Mouse (Mus musculus) liver, embryonic 12.5 days (tissue): ENCODE measurements at regions not wholly inside any gene's neighbourhood (a gene's known extent, or its start where the extent isn't known, plus 50 kb on each side); places are given as distances from the start of the nearest gene placed in this dataset.

Source experiments
- ATAC-seq: fragments of 200-750 bp; cut with Nextera tagmentation; 2 replicates; pipeline ENCODE4 v1.8.0; 2017; ENCODE audit warnings: moderate number of reproducible peaks, mild to moderate bottlenecking, moderate library complexity
- H3K27ac ChIP-seq: fragments of 300-500 bp; sonication (generic); 2 replicates; pipeline ENCODE4 v1.5.1; 2016; ENCODE audit warnings: mild to moderate bottlenecking
- H3K27me3 ChIP-seq: fragments of 300-500 bp; sonication (generic); replicated peaks from 2 replicates; pipeline ENCODE4 v1.6.1; 2016; ENCODE audit warnings: mild to moderate bottlenecking, moderate library complexity
- H3K36me3 ChIP-seq: fragments of 300-500 bp; sonication (generic); 2 replicates; pipeline ENCODE4 v1.6.1; 2016; ENCODE audit warnings: mild to moderate bottlenecking, moderate library complexity
- H3K4me1 ChIP-seq: fragments of 300-500 bp; sonication (generic); 2 replicates; pipeline ENCODE4 v1.6.1; 2016
- H3K4me2 ChIP-seq: fragments of 300-500 bp; sonication (generic); 2 replicates; pipeline ENCODE4 v1.6.1; 2016; ENCODE audit warnings: mild to moderate bottlenecking, moderate library complexity
- H3K4me3 ChIP-seq: fragments of 300-500 bp; sonication (generic); 2 replicates; pipeline ENCODE4 v1.5.1; 2016; ENCODE audit warnings: mild to moderate bottlenecking, moderate library complexity
- H3K9ac ChIP-seq: fragments of 300-500 bp; sonication (generic); 2 replicates; pipeline ENCODE4 v1.6.1; 2016; ENCODE audit warnings: mild to moderate bottlenecking, moderate library complexity
- H3K9me3 ChIP-seq: fragments of 300-500 bp; sonication (generic); replicated peaks from 2 replicates; pipeline ENCODE4 v1.6.1; 2016; ENCODE audit warnings: mild to moderate bottlenecking, moderate library complexity
- WGBS: fragments of 180-500 bp; shearing (Covaris S2); methylation state at CpG from one replicate; pipeline ENCODE4 v1.1.7; 2016; ENCODE audit not compliant: insufficient replicate concordance; 5-methylcytosine and 5-hydroxymethylcytosine counted together

DNA sequence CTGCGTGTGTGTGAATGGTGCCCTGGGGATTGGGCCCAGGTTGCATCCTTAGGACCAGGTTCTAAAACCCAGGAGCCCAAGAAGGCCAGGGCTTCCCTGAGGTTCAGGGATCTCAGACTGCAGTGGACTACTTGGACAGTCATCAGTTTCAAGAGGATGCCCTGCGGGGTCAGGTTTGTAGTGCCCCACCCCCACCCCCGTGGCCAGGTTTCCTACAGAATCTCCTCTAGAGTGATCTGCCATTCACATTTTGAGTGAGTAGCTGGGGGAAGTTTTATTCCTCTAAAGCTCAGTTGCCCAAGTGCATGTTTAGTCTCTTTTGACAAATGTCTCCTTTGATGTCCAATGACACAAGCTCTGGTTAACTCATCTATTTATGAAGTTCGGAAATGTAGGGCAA is 193.5 kb upstream of the Bmper start:
- Histone ChIP-seq H3K4me1 (no peaks in the 10 kb centered on the region), H3K36me3 (no peaks in the 10 kb centered on the region), H3K4me3 (no peak overlapping the region), H3K9me3 (no peaks in the 10 kb centered on the region), H3K27ac (no peak overlapping the region), H3K9ac (no peak overlapping the region), H3K27me3 (no peaks in the 10 kb centered on the region), H3K4me2 (no peak overlapping the region)
- ATAC-seq = no peak
- 63% methylated on average over 4 of the region's 4 CpGs for WGBS

DNA sequence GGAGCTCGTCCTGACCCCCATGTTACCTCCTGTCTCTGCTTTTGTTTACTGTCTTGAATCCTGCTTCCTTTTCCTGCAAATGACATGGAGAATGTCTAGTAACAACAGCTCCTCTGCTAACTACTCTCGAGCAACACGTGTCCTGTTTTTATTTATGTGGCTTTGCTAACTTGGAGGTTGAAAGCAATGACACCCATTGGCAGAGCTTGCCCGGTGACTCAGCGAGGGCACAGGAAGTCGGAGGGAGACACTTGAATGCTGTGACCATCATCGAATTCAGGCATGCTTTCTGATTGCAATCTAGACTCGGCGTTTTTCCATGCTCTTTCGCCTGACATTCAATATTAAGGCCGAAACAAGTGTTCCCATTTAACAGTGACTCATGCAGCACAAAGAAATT is 192.7 kb upstream of the Bmper start:
- Histone ChIP-seq H3K4me3 (no peak overlapping the region), H3K27ac (no peak overlapping the region), H3K9me3 (no peaks in the 10 kb centered on the region), H3K27me3 (peaks cover 2% of the 10 kb centered on the region; the same call in 1 of the 2 replicates), H3K4me1 (no peaks in the 10 kb centered on the region), H3K9ac (no peak overlapping the region), H3K4me2 (no peak overlapping the region), H3K36me3 (no peaks in the 10 kb centered on the region)
- no peak for ATAC-seq
- WGBS = 29% methylated on average over 11 of the region's 11 CpGs

DNA sequence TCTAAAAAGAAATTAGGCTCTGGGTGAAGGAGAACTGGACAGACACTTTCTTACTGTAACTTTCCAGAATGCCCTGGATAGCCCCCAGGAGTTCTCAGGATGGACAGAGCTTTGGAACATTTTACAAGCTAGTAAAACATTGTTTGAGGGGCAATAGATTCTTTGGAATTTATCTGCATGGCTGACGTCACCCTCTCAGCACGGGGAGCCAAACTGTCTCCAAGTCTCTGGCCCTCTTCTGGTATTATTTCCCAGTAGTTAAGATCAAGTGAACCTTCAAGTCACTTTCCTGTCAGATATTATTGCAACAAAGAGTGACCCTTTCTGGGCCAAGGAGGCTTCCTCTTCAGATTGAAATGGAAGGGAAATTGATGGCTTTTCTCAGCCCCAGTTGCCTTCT is 192.3 kb upstream of the Bmper start:
- no peak overlapping the region for H3K9ac ChIP-seq
- no peaks in the 10 kb centered on the region for H3K36me3 ChIP-seq
- H3K27ac ChIP-seq = no peak overlapping the region
- H3K4me1 ChIP-seq = no peaks in the 10 kb centered on the region
- no peaks in the 10 kb centered on the region for H3K9me3 ChIP-seq
- H3K4me2 ChIP-seq = no peak overlapping the region
- 27% methylated on average over 2 of the region's 2 CpGs for WGBS
- H3K4me3 ChIP-seq = no peak overlapping the region
- ATAC-seq = no peak
- peaks cover 6% of the 10 kb centered on the region for H3K27me3 ChIP-seq

DNA sequence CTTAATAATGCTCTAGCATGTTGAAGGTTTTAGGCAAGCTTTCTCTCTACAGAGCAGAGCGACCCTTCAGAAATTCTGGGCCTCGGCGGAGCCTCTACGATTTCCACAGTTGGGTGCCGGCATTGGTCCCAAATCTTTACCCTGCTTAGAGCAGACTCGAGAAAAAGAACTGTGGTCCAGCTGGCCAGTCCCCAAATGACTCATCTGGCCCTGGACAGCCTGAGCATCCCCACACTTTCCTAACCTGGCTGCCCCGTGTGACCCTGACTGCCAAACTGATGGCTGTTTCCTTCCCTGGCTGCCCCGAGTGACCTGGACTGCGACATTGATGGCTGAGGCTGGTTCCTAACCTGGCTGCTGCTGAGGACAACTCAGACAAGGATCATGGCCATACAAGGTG is 191.0 kb upstream of the Bmper start:
- 72% methylated on average over 9 of the region's 9 CpGs for WGBS
- H3K36me3 ChIP-seq = no peaks in the 10 kb centered on the region
- H3K27ac ChIP-seq = no peak overlapping the region
- H3K9me3 ChIP-seq = no peaks in the 10 kb centered on the region
- no peak overlapping the region for H3K4me3 ChIP-seq
- no peak overlapping the region for H3K9ac ChIP-seq
- H3K4me2 ChIP-seq = no peak overlapping the region
- no peaks in the 10 kb centered on the region for H3K4me1 ChIP-seq
- ATAC-seq = no peak
- H3K27me3 ChIP-seq = peaks cover 18% of the 10 kb centered on the region

DNA sequence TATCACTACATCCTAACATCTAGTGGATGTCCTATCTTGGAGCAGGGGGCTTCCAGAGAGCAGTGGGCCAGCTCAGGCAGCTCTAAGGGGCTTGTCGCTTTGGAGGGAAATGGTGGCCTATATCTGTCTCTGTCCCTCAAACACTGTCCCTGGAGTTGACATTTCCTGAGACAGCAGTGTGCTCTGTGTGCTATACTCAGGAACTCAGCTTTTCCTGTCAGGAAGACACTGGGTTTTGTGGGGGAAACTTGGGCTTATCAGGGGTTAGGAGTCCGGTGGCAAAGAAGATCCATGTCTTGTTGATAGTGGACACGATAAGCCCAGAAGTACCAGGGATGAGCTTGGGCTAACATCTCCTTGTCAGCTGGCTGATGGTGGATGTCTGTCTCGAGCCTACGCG is 187.6 kb upstream of the Bmper start:
- no peaks in the 10 kb centered on the region for H3K4me1 ChIP-seq
- H3K27ac ChIP-seq = no peak overlapping the region
- H3K36me3 ChIP-seq = no peaks in the 10 kb centered on the region
- H3K9ac ChIP-seq = no peak overlapping the region
- no peaks in the 10 kb centered on the region for H3K9me3 ChIP-seq
- H3K4me3 ChIP-seq = no peak overlapping the region
- no peak overlapping the region for H3K4me2 ChIP-seq
- WGBS = 6% methylated on average over 6 of the region's 6 CpGs
- ATAC-seq = no peak
- H3K27me3 ChIP-seq = peaks cover 28% of the 10 kb centered on the region

DNA sequence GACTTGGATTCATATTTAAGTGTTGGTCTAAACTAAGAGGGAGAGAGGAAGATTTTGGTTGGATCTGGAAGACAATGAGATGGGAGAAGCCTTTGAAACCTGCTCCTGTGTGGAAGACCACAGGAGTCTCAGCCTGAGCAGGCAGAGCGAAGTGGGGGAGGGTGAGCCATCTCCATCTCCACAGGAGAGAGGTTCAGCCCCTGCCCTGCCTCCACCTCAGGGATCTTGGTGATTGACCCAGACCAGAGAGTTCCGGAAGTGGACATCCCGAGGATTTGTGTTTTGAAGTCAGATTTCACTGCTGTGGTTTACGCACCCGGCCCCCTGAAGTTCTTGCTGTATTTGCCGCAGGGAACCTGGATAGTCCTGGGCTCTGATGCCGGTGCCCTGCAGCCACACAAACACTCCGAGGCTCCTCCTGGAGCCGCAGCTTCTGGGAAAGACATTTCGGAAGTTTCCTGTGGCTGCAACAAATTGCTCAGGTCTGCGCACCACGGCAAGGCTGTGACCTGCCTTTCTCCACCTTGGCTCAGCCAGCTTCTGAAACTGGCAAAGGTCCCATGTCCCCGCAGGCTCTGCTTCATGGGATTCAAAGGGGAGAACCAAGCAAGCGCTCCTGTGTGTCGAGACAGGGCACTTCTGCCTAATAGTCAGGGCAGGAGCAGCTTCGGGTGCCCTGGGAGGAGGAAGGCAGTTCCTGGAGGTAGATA is 186.8 kb upstream of the Bmper start:
- H3K9me3 ChIP-seq = no peaks in the 10 kb centered on the region
- no peak for ATAC-seq
- H3K4me3 ChIP-seq = no peak overlapping the region
- no peak overlapping the region for H3K9ac ChIP-seq
- H3K27ac ChIP-seq = no peak overlapping the region
- no peaks in the 10 kb centered on the region for H3K36me3 ChIP-seq
- 2% methylated on average over 16 of the region's 16 CpGs for WGBS
- no peaks in the 10 kb centered on the region for H3K4me1 ChIP-seq
- peak overlapping the region; percentile 31 for H3K4me2 ChIP-seq
- H3K27me3 ChIP-seq = peaks cover 28% of the 10 kb centered on the region

DNA sequence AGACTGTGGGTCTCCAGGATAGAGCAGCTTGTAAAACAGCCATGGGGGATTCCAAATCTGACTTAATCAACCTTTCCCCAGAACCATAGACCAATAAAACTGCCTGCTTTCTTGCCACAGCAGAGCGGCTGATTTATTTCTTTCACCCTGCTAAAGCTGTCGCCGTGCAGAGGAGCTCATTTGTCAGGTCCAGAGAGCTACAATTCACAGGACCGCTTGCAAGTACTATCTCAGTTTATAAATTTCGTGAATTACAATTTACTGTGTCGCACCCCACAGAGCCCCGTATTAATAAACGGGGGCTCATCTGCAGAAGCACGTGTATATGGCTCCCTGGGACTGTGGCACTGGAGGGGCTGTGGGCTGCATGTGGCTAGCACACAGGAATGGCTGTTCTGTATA is 185.4 kb upstream of the Bmper start:
- Histone ChIP-seq H3K4me2 (no peak overlapping the region), H3K36me3 (no peaks in the 10 kb centered on the region), H3K4me3 (no peak overlapping the region), H3K4me1 (no peaks in the 10 kb centered on the region), H3K27me3 (peaks cover 28% of the 10 kb centered on the region), H3K9ac (no peak overlapping the region), H3K9me3 (no peaks in the 10 kb centered on the region), H3K27ac (no peak overlapping the region)
- 57% methylated on average over 9 of the region's 9 CpGs for WGBS
- no peak for ATAC-seq

DNA sequence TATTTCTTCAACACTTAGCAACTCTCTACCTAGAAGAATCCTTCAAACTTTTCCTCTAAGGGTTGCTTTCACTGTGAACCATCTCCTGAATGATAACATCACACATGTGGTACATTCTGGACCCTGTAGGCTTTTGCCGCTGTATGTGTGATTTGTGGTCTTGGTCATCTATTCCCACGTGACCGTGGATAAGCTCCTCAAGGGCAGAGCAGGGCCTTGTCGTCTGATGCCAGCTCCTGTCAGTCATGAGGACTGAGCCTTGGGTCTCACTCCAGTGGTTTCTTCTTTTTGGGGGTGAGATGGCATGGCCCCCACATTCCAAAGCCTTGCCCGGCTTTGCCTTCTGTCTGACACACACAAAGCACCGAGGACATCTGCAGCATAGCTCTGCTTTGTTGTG is 183.3 kb upstream of the Bmper start:
- peaks cover 28% of the 10 kb centered on the region for H3K27me3 ChIP-seq
- ATAC-seq = no peak
- H3K4me2 ChIP-seq = no peak overlapping the region
- no peaks in the 10 kb centered on the region for H3K36me3 ChIP-seq
- H3K9me3 ChIP-seq = no peaks in the 10 kb centered on the region
- 61% methylated on average over 6 of the region's 6 CpGs for WGBS
- H3K27ac ChIP-seq = no peak overlapping the region
- H3K4me1 ChIP-seq = no peaks in the 10 kb centered on the region
- H3K4me3 ChIP-seq = no peak overlapping the region
- no peak overlapping the region for H3K9ac ChIP-seq

DNA sequence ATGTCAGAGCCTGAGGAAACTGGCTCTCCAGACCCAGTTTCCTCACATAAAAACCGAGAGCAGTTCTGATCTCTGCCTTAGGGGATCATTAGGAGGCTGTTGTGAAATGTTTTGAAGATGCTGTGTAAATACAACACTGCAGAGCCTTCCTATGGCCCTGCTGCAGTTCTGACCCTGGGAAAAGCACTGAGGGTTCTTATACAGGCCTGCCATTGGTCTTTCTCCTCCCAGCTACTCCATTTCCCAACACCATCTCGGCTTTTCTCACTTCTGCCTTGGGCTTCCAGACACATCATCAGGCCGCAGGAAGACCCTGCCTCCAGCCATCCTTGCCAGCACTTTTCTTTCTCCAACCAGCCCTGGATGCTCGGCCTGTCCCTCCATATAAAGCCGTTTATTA is 181.9 kb upstream of the Bmper start:
- 46% methylated on average over 5 of the region's 5 CpGs for WGBS
- ATAC-seq = no peak
- no peak overlapping the region for H3K27ac ChIP-seq
- H3K27me3 ChIP-seq = peaks cover 17% of the 10 kb centered on the region
- no peak overlapping the region for H3K9ac ChIP-seq
- H3K4me3 ChIP-seq = no peak overlapping the region
- H3K4me1 ChIP-seq = no peaks in the 10 kb centered on the region
- H3K9me3 ChIP-seq = no peaks in the 10 kb centered on the region
- H3K4me2 ChIP-seq = no peak overlapping the region
- H3K36me3 ChIP-seq = no peaks in the 10 kb centered on the region

DNA sequence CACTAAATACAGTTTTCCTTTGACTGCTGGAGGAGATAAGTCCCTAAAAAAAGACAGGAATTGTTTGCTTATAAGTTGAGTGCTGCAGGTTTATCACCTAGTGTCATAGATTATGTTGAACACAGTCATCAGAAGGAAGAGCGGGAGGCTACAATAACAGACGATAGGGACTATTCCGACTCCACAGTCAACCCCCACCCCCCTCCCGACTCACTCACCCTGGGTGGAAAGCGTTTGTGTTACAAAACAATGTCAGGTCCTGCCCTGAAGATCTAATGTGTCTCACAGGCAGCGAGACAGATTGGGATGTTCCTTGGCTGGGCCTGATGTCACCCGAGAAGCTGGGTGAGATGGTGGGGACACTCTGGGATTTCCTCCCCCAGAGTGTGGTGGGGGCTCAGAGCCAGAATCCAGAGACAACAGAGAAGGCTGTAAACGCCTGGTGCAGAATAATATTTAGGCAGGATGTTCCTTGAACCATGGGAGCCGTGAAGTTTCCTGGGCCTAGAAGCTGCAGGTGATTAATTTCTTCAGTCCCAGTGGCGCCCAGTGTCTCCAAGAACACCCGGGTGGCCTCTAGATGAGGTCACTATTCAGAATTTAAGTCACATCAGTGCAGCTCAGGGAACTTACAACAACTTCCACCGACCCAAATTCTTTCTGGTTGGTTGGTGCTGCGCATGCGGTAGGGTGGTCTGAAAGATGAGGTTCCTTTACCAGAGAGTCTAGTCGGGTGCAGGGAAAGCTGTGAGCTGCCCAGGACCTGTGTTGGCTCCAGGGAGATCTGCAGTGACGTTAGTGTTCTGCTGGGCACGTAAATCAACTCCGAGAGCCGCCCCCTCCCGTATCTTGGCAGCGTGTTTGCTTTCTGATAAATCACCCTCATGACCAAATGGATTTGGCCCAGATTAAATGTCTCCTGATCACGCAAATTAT is 181.1 kb upstream of the Bmper start:
- H3K9me3 ChIP-seq = no peaks in the 10 kb centered on the region
- no peak overlapping the region for H3K4me2 ChIP-seq
- H3K9ac ChIP-seq = no peak overlapping the region
- H3K4me1 ChIP-seq = no peaks in the 10 kb centered on the region
- 56% methylated on average over 22 of the region's 22 CpGs for WGBS
- H3K36me3 ChIP-seq = no peaks in the 10 kb centered on the region
- no peak overlapping the region for H3K27ac ChIP-seq
- peaks cover 10% of the 10 kb centered on the region; the same call in 1 of the 2 replicates for H3K27me3 ChIP-seq
- ATAC-seq = no peak
- H3K4me3 ChIP-seq = no peak overlapping the region

DNA sequence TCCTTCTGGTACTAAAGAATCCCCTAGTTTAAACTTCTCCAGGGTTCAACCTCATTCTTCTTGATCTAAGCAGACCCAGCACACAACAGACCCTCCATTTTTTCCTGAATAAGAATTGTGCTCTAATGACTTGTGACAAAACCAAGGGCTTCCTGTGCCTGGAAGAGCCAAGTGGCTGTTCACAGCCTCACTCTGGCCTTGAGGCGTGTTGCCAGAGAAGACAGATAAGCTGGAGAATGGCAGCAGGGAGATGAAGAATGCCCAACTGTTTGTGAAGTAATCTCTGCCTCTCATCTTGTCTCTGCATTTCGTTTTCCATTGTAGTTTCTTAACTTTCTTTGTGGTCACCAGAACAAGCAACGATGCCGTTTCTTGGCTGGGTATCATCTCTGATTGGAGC is 179.9 kb upstream of the Bmper start:
- WGBS = 21% methylated on average over 4 of the region's 4 CpGs
- H3K36me3 ChIP-seq = no peaks in the 10 kb centered on the region
- no peak overlapping the region for H3K9ac ChIP-seq
- ATAC-seq = no peak
- H3K27me3 ChIP-seq = no peaks in the 10 kb centered on the region
- no peak overlapping the region for H3K4me3 ChIP-seq
- H3K4me2 ChIP-seq = no peak overlapping the region
- no peaks in the 10 kb centered on the region for H3K4me1 ChIP-seq
- H3K9me3 ChIP-seq = no peaks in the 10 kb centered on the region
- no peak overlapping the region for H3K27ac ChIP-seq

DNA sequence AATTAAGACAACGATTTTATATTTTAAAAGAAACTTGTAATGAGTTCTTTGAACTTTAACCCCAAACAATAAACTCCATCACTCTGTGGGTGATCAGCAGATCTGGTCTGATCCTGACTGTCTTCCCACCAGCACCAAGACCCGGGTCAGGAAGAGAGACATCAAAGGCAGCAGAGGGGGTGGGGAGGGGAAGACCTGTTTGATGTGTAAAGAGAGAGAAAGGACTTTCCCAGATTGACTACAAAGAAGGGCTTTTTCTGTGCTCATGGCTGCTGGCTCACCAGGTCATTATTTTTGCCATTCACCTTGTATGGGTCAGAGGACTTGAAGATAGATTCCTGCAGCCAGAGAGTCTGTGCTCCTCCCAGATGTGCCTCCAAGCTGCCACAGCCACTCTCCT is 177.4 kb upstream of the Bmper start:
- no peak overlapping the region for H3K9ac ChIP-seq
- H3K27me3 ChIP-seq = no peaks in the 10 kb centered on the region
- ATAC-seq = no peak
- H3K4me3 ChIP-seq = no peak overlapping the region
- no peaks in the 10 kb centered on the region for H3K9me3 ChIP-seq
- 29% methylated on average over 2 of the region's 2 CpGs for WGBS
- H3K4me1 ChIP-seq = no peaks in the 10 kb centered on the region
- H3K36me3 ChIP-seq = no peaks in the 10 kb centered on the region
- no peak overlapping the region for H3K4me2 ChIP-seq
- H3K27ac ChIP-seq = no peak overlapping the region
